Mouse (Mus musculus): ENCODE measurements around the gene Ap2a1.

DNA sequence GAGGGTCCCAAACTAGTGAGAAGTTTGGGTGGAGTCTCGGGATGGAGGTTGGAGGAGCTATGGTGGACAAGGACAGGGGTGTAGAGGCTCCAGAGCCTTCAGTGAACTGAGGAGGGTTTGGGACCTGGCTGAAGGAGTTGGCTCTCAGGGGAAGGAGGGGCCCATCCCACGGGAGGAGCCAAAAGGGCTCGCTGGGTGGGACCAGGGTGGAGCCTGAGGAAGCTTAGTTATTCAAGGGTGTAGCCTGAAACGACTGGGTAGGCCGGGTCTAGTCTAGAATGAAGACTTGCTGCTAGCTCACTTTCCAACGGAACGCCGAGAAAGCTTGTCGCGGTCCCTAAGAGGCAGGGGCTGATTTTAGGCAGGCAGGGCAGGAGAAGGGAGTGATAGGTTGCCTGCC is 22.7 kb upstream of the Ap2a1 start:
- TF ChIP-seq MAFK (IDR thresholded peaks at IDR 0.05; ENCODE audit: insufficient read depth, low read depth, low read length), result no peak
- TF ChIP-seq HCFC1 (IDR thresholded peaks at IDR 0.05; ENCODE audit: borderline replicate concordance, insufficient read depth, low read length), result no peak
- no peak for TF ChIP-seq ZNF384 (IDR thresholded peaks at IDR 0.05; ENCODE audit: low read depth, low read length)

All from ES-E14 (cell line).